Mouse (Mus musculus) gastrocnemius, adult 2 months (tissue): ENCODE data around the gene Vsig8. TPM values are rescaled to one million over a fixed set of nuclear protein-coding genes. Genes with fewer than 3 reads are reported as not detected.

Experiments used
- DNase-seq: peaks from one replicate; pipeline ENCODE4 v3.0.0; 2022
- H3K27ac ChIP-seq: fragments of 200-600 bp; 2 replicates; pipeline ENCODE4 v1.8.1; 2022; ENCODE audit warnings: mild to moderate bottlenecking
- H3K4me3 ChIP-seq: fragments of 200-600 bp; 2 replicates; pipeline ENCODE4 v1.8.1; 2022; ENCODE audit warnings: mild to moderate bottlenecking, moderate library complexity
- CTCF ChIP-seq: fragments of 200-600 bp; IDR thresholded peaks from 2 replicates; pipeline ENCODE4 v1.8.1; 2022; ENCODE audit warnings: antibody characterized with exemption, mild to moderate bottlenecking, moderate library complexity
- intact Hi-C: fragments of 180-260 bp; cut with DNase I; formaldehyde crosslinking; loops from one replicate; pipeline ENCODE4 v1.15.1; 2025
- total RNA-seq, 2 experiments: library from RNA; stranded (reverse); gene quantifications; 2 replicates each; pipeline ENCODE4 v1.2.3; 2021

The Vsig8 gene
- total RNA-seq, 2 experiments from 2014 or later: not detected

GRCm38 (mm10) chr1:172519644-172520043, 36.1 kb upstream of the Vsig8 start:
- DNase-seq: no peak
- intact Hi-C loops: no loop called here
- Histone ChIP-seq H3K4me3 (no peak overlapping the region), H3K27ac (peak overlapping the region; percentile 28; the same call in 1 of the 2 replicates)
- no peak for TF ChIP-seq CTCF

DNA sequence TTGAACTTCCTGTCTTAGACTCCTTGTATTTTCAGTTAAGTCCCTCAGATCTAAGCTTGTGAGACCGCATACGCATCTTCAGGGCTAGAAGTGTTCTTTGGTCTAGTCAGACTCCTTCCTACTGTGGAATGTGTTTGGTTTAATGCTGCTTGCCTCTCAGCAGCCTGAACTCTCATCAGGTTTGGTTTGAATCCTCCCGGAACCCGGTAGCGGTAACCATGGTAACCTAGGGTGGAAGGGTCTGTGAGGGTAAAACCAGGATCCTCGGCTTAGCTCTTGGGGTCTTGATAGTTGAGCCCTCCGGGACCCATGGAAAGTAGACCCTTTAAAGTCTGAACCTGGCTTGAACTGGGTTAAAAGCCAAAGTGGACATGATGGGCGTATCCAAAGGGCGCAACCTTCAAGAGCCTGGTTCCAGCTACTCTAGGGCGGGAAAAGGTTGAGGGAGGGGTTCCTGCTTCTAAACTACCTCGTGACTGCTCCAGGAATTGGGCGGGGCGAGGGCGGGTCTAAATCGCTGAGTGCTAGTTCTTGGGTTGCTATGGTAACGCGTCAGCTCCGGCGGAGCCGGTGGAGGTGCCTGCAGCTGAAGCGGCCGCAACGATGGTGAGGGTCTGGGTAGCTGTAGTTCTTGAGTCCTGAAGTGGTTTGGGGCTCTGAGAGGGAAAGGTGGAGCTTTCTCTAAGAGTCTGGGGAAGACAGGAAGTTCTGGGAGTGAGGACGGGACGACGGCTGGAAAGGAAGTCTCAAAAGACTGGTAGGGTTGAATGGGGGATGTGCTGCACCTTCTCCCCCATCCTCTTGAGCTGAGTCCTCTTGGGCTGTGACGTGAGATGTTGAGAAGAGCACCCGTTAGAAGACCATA, 34.9 kb upstream of the Vsig8 start, which contains the start of gene Cfap45:
Cfap45 (plus strand) TSS at position 226 of the 865 bp plus-strand sequence.
- peak within 1 kb of the TSS; percentile 79 for H3K27ac ChIP-seq
- peak within 1 kb of the TSS; percentile 64 for H3K4me3 ChIP-seq
- peak; percentile 83 for DNase-seq
- TF ChIP-seq CTCF: no peak
- intact Hi-C loops: no loop called here

GRCm38 (mm10) chr1:172522524-172522923, 33.2 kb upstream of the Vsig8 start:
- TF ChIP-seq CTCF: no peak
- Histone ChIP-seq H3K27ac (peak overlapping the region; percentile 51; the same call in 1 of the 2 replicates), H3K4me3 (no peak overlapping the region)
- intact Hi-C loops: no loop called here
- DNase-seq: no peak

- Histone ChIP-seq H3K4me3 (no peak overlapping the region), H3K27ac (peak overlapping the region; percentile 61; the same call in 1 of the 2 replicates)
- no peak for TF ChIP-seq CTCF
- DNase-seq: peak; percentile 39
- intact Hi-C loops: loop anchor here (2.0 kb wide), 1 partner anchor 23 kb away; the partner anchor contains the start of gene Tagln2
These were observed 32.0 kb upstream of the Vsig8 start for GRCm38 (mm10) chr1:172523699-172524101.

- Histone ChIP-seq H3K27ac (peak overlapping the region; percentile 80), H3K4me3 (peak overlapping the region; percentile 47)
- intact Hi-C loops: loop anchor here (2.0 kb wide), 1 partner anchor 24 kb away; the partner anchor contains the start of gene Tagln2
- DNase-seq: peak; percentile 39
- peak; percentile 37 for TF ChIP-seq CTCF
These were observed 30.5 kb upstream of the Vsig8 start for GRCm38 (mm10) chr1:172525027-172525764.

DNA sequence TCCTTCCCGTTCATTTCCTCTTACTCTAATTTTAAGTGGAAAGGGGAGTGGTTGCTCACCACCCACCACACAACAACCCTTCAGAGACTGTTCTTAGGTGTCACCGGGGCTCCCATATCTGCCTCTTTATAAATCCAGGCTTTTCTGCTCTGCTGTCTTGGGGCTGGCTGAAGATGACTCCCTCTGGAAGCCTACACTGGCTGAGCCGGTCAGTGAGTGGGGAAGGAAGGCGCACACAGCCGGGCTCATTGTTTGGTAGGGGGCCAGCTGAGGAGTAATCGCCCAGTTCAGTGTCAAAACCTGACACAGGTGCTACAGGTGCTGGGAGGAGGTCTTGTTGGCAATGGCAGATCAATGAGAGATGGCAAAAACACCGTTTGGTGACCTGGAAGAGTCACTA, 29.8 kb upstream of the Vsig8 start:
- Histone ChIP-seq H3K27ac (peak overlapping the region; percentile 80), H3K4me3 (peak overlapping the region; percentile 47)
- no peak for TF ChIP-seq CTCF
- DNase-seq: no peak
- intact Hi-C loops: loop anchor here (2.0 kb wide), 1 partner anchor 25 kb away; the partner anchor contains the start of gene Tagln2

DNA sequence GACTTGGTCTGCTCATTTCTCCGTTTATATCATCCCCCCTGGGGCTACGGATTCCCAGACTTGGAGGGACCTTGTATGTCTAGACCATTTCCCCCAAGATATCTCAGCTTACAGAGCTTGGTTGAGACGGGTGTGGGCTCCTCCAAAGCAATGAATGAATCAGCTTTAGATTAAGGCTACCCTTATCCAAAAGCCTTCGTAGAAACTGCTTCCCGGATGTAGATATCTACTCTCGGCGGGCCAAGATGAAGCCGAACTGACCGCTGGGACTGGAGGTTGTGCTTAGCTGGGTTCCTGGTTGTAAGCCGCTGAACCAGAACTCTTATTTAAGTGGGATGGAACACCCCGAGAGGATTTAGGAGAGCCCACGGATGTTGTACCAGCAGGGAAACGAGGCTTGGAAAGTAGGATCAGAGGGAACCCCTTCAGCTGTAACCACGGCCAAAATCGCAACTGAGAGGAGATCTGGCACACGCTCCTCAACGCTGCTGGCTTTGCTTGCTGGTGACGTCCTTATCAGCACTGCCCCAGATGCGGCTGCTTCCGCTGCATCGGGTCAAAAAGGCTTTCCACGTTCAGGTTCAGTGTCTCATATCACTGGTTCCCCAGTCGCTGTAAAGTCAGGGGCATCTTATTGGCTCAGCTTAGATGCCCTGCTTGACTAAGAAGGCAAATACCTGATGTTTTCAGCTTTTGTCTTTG, 29.2 kb upstream of the Vsig8 start:
- H3K4me3 ChIP-seq: peak overlapping the region; percentile 47
- peak overlapping the region; percentile 80 for H3K27ac ChIP-seq
- peak; percentile 35 for DNase-seq
- intact Hi-C loops: no loop called here
- no peak for TF ChIP-seq CTCF

- intact Hi-C loops: no loop called here
- Histone ChIP-seq H3K4me3 (no peak overlapping the region), H3K27ac (peak overlapping the region; percentile 80; the same call in 1 of the 2 replicates)
- no peak for TF ChIP-seq CTCF
- DNase-seq: no peak
These were observed 28.3 kb upstream of the Vsig8 start for GRCm38 (mm10) chr1:172527431-172527830.

- intact Hi-C loops: loop anchor here (1.0 kb wide), 3 partner anchors 35 to 105 kb away; no protein-coding TSS in a partner anchor
- no peak overlapping the region for H3K4me3 ChIP-seq
- peak; percentile 99 for TF ChIP-seq CTCF
- peak; percentile 89 for DNase-seq
- H3K27ac ChIP-seq: no peak overlapping the region
These were observed 27.0 kb upstream of the Vsig8 start for GRCm38 (mm10) chr1:172528701-172529100.

DNA sequence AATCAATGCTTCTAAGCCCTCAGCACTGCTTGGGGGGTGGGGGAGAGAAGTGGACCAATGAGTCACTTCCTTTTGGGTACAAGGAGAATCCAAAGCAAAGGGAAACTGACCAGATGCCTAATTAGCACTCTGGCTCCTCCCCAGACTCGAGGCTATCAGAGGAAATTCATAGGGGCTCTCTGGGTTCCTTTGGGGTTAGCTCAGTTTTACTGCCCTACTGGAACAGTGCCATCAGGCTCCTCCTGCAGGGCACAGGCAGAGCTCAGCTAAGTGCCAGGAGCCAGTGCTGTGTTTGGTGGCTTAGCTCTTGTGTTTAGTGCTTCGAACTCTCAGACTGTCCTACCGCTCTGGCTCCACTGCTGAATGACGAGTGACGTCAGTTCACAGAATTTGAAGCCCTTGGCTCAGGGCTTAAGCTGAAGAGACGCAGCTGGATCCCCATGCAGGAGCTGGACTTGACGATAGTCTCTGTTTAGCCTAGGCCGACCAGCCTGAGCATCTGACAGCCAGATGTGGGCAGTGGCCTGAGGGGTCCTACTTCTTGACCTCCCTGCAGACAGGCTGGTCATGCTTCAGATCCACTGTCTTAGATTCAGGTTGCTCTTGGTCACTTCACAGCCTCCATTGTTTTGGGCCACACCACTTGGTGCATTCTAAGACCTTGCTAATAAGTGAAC, 25.1 kb upstream of the Vsig8 start:
- intact Hi-C loops: no loop called here
- Histone ChIP-seq H3K4me3 (no peak overlapping the region), H3K27ac (no peak overlapping the region)
- no peak for TF ChIP-seq CTCF
- no peak for DNase-seq

DNA sequence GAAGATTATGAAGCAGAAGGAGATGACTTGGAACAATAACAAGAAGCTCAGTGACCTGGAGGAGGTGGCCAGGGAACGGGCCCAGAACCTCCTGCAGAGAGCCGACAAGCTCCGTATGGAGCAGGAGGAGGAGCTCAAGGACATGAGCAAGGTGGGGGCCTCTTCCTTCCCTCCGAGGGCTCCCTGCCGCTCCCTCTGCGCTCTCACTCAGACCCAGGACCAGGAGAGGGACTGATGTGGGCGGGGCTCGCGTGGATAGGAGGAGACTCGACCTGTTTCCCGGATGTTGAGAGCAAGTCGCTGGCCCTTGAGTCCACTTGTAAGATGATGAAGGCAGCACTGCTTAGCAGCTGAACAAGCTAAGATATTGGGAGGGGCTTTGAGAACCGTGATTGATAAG, 23.2 kb upstream of the Vsig8 start:
- TF ChIP-seq CTCF: no peak
- H3K4me3 ChIP-seq: peak overlapping the region; percentile 19
- DNase-seq: no peak
- intact Hi-C loops: no loop called here
- no peak overlapping the region for H3K27ac ChIP-seq

DNA sequence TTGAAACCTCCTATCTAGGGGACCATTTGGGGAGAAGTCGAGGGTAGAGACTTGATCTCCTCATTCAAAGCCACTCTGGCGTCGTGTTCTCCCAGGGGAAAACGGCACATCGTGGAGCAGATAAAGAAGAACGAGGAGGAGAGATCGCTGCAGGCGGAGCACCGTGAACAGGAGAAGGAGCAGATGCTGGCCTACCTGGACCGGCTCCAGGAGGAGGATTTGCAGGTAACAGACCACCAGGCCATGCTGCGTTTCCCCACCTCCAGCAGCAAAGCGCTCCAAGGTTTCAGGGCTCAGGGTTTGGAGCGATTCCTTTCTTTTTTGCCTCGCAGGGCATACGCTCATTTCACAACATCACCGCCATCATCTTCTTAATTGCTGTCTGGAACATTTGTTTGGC, 20.6 kb upstream of the Vsig8 start:
- intact Hi-C loops: no loop called here
- no peak for DNase-seq
- H3K4me3 ChIP-seq: no peak overlapping the region
- H3K27ac ChIP-seq: no peak overlapping the region
- TF ChIP-seq CTCF: no peak
